Comparison of ENCODE assay signal across 8 mouse cellular contexts in genomic region chr11:97663528-97664338, GRCm38 (mm10). TPM values are rescaled to one million over a fixed set of nuclear protein-coding genes. Genes with fewer than 3 reads are reported as not detected.
DNase-seq lines count a peak whose midpoint lies in the region; ATAC-seq and TF ChIP-seq lines count a peak whose summit lies in the region.

No protein-coding gene starts in this region.

- H3K27me3 ChIP-seq in forebrain, embryonic 16.5 days (replicated peaks; ENCODE audit: control insufficient read depth, insufficient read depth, low read length): peaks cover 19% of the 10 kb centered on the region
- H3K27me3 ChIP-seq in intestine, embryonic 14.5 days (replicated peaks; ENCODE audit: control insufficient read depth, insufficient read depth, low read length): peaks cover 16% of the 10 kb centered on the region
- H3K27me3 ChIP-seq in liver, postnatal 0 days (ENCODE audit: insufficient read depth, low read length): peaks cover 37% of the 10 kb centered on the region
- H3K27me3 ChIP-seq in small intestine, adult 2 months (ENCODE audit: control insufficient read depth, insufficient read depth, low read length): no peaks in the 10 kb centered on the region

- peak overlapping the region; percentile 84 for H3K4me3 ChIP-seq in forebrain, embryonic 16.5 days (replicated peaks; ENCODE audit: low read length)
- peak overlapping the region; percentile 84 for H3K4me3 ChIP-seq in intestine, embryonic 14.5 days (ENCODE audit: low read depth, low read length)
- H3K4me3 ChIP-seq in liver, postnatal 0 days (ENCODE audit: low read depth, low read length): peak overlapping the region; percentile 69
- H3K4me3 ChIP-seq in small intestine, adult 2 months (ENCODE audit: low read depth, low read length): peak overlapping the region; percentile 89

- no peaks in the 10 kb centered on the region for H3K9me3 ChIP-seq in forebrain, embryonic 16.5 days (ENCODE audit: control insufficient read depth, low read length)
- no peaks in the 10 kb centered on the region for H3K9me3 ChIP-seq in intestine, embryonic 14.5 days (ENCODE audit: control insufficient read depth, low read length)
- no peaks in the 10 kb centered on the region for H3K9me3 ChIP-seq in liver, postnatal 0 days (ENCODE audit: low read length)

- H3K36me3 ChIP-seq in forebrain, embryonic 16.5 days (ENCODE audit: control insufficient read depth, insufficient read depth): peaks cover 3% of the 10 kb centered on the region
- peaks cover 31% of the 10 kb centered on the region for H3K36me3 ChIP-seq in intestine, embryonic 14.5 days (ENCODE audit: control insufficient read depth, insufficient read depth, low read length)
- H3K36me3 ChIP-seq in liver, postnatal 0 days (replicated peaks; ENCODE audit: insufficient read depth, low read length): peaks cover 3% of the 10 kb centered on the region
- peaks cover 13% of the 10 kb centered on the region for H3K36me3 ChIP-seq in small intestine, adult 2 months (ENCODE audit: control insufficient read depth, insufficient read depth, low read length)

- peak overlapping the region; percentile 82 for H3K9ac ChIP-seq in forebrain, embryonic 16.5 days (replicated peaks; ENCODE audit: low read depth, low read length)
- peak overlapping the region; percentile 75 for H3K9ac ChIP-seq in intestine, embryonic 14.5 days (ENCODE audit: low read length)
- peak overlapping the region; percentile 71 for H3K9ac ChIP-seq in liver, postnatal 0 days (replicated peaks)

- no peak for TF ChIP-seq POLR2A in small intestine, adult 2 months (IDR thresholded peaks at IDR 0.05; ENCODE audit: low read depth, low read length)

- peaks cover 46% of the 10 kb centered on the region for H3K4me1 ChIP-seq in forebrain, embryonic 16.5 days (replicated peaks; ENCODE audit: control insufficient read depth, insufficient read depth, low read length)
- H3K4me1 ChIP-seq in intestine, embryonic 14.5 days (replicated peaks; ENCODE audit: control insufficient read depth, insufficient read depth, low read length): peaks cover 37% of the 10 kb centered on the region
- H3K4me1 ChIP-seq in liver, postnatal 0 days (ENCODE audit: insufficient read depth): peaks cover 28% of the 10 kb centered on the region
- H3K4me1 ChIP-seq in small intestine, adult 2 months (ENCODE audit: control insufficient read depth, insufficient read depth, insufficient read length, low read length): peaks cover 12% of the 10 kb centered on the region; the same call in 1 of the 2 replicates

- ATAC-seq in forebrain, embryonic 16.5 days: 0 out of 2 replicates have a peak, but pooled peaks have one; percentile 23
- no peak for ATAC-seq in intestine, embryonic 14.5 days (replicated peaks; ENCODE audit: low FRiP score, low TSS enrichment, low read depth)
- no peak for ATAC-seq in liver, postnatal 0 days

- H3K27ac ChIP-seq in forebrain, embryonic 16.5 days (ENCODE audit: low read length): peak overlapping the region; percentile 70
- peak overlapping the region; percentile 88 for H3K27ac ChIP-seq in intestine, embryonic 14.5 days (ENCODE audit: low read depth)
- peak overlapping the region; percentile 35; the same call in 1 of the 2 replicates for H3K27ac ChIP-seq in liver, postnatal 0 days (ENCODE audit: low read depth)
- no peak overlapping the region for H3K27ac ChIP-seq in small intestine, adult 2 months (ENCODE audit: insufficient read depth, low read depth, low read length)

- no peak for TF ChIP-seq EP300 in liver, postnatal 0 days (IDR thresholded peaks at IDR 0.05; ENCODE audit: low read depth)

- TF ChIP-seq CTCF in liver, postnatal 0 days (IDR thresholded peaks at IDR 0.05; ENCODE audit: low read depth): no peak
- no peak for TF ChIP-seq CTCF in small intestine, adult 2 months (IDR thresholded peaks at IDR 0.05; ENCODE audit: extremely low read depth, insufficient read length, insufficient replicate concordance, low read depth, low read length)

- under 1% methylated on average over 46 of the region's 57 CpGs for WGBS in forebrain, embryonic 16.5 days
- WGBS in intestine, embryonic 14.5 days: under 1% methylated on average over 39 of the region's 57 CpGs
- WGBS in liver, postnatal 0 days (ENCODE audit: insufficient replicate concordance): under 1% methylated on average over 24 of the region's 57 CpGs
- under 1% methylated on average over 38 of the region's 57 CpGs for WGBS in small intestine, adult 2 months

- peak; percentile 54 for DNase-seq in cerebellum, adult 11 months
- DNase-seq in cerebellum, postnatal 4 days (ENCODE audit: low spot score in 2 of 2): no peak
- DNase-seq in brain, adult 2 months (ENCODE audit: low read depth, low spot score): peak; percentile 46
- DNase-seq in intestine, embryonic 14.5 days (ENCODE audit: low spot score): peak; percentile 76
- DNase-seq in liver, postnatal 0 days: peak; percentile 35
- DNase-seq in frontal cortex, postnatal 36 days (ENCODE audit: low spot score in 2 of 2): no peak

- peak overlapping the region; percentile 85 for H3K4me2 ChIP-seq in forebrain, embryonic 16.5 days (ENCODE audit: low read length)
- H3K4me2 ChIP-seq in intestine, embryonic 14.5 days (ENCODE audit: low read length): peak overlapping the region; percentile 66
- peak overlapping the region; percentile 84 for H3K4me2 ChIP-seq in liver, postnatal 0 days (ENCODE audit: low read depth, low read length)

RNA-seq across cellular contexts. Expression of gene Mllt6, which starts 0.5 kb away (rescaled TPM):
- 4.2 and 5.1 TPM in 2 replicates for polyA plus RNA-seq in forebrain, embryonic 16.5 days (2015; fragmentation: Nextera tagmentation; extraction: Ambion mirVana)
- 4.6 and 4.8 TPM in 2 replicates for polyA plus RNA-seq in intestine, embryonic 14.5 days (2014; fragmentation: Nextera tagmentation; extraction: Ambion mirVana)
- 0.32 and 0.38 TPM in 2 replicates for polyA plus RNA-seq in liver, postnatal 0 days (2015; fragmentation: Nextera tagmentation; extraction: Ambion mirVana)
- polyA plus RNA-seq in small intestine, adult 2 months (2012; rRNA removed): 18.4 and 38.6 TPM in 2 replicates

RNA-seq across cellular contexts. Expression of gene Cisd3, which starts 21.9 kb away (rescaled TPM):
- 14.6 and 15.4 TPM in 2 replicates for polyA plus RNA-seq in forebrain, embryonic 16.5 days (2015; fragmentation: Nextera tagmentation; extraction: Ambion mirVana)
- polyA plus RNA-seq in intestine, embryonic 14.5 days (2014; fragmentation: Nextera tagmentation; extraction: Ambion mirVana): 41.2 and 47.9 TPM in 2 replicates
- polyA plus RNA-seq in liver, postnatal 0 days (2015; fragmentation: Nextera tagmentation; extraction: Ambion mirVana): 54.6 and 63.7 TPM in 2 replicates
- polyA plus RNA-seq in small intestine, adult 2 months (2012; rRNA removed): 112 and 249 TPM in 2 replicates

RNA-seq across cellular contexts. Expression of gene Epop, which starts 34.2 kb away (rescaled TPM):
- polyA plus RNA-seq in forebrain, embryonic 16.5 days (2015; fragmentation: Nextera tagmentation; extraction: Ambion mirVana): 2.1 and 2.6 TPM in 2 replicates
- polyA plus RNA-seq in intestine, embryonic 14.5 days (2014; fragmentation: Nextera tagmentation; extraction: Ambion mirVana): 3.1 and 3.6 TPM in 2 replicates
- 1.1 and 1.6 TPM in 2 replicates for polyA plus RNA-seq in liver, postnatal 0 days (2015; fragmentation: Nextera tagmentation; extraction: Ambion mirVana)
- 2.1 and 3.8 TPM in 2 replicates for polyA plus RNA-seq in small intestine, adult 2 months (2012; rRNA removed)

RNA-seq across cellular contexts. Expression of gene Pcgf2, which starts 36.6 kb away (rescaled TPM):
- polyA plus RNA-seq in forebrain, embryonic 16.5 days (2015; fragmentation: Nextera tagmentation; extraction: Ambion mirVana): 14.8 and 19.8 TPM in 2 replicates
- 19.2 and 19.7 TPM in 2 replicates for polyA plus RNA-seq in intestine, embryonic 14.5 days (2014; fragmentation: Nextera tagmentation; extraction: Ambion mirVana)
- polyA plus RNA-seq in liver, postnatal 0 days (2015; fragmentation: Nextera tagmentation; extraction: Ambion mirVana): 1.9 TPM in 2 replicates
- polyA plus RNA-seq in small intestine, adult 2 months (2012; rRNA removed): 25.9 and 77.9 TPM in 2 replicates

RNA-seq across cellular contexts. Expression of gene Psmb3, which starts 39.5 kb away (rescaled TPM):
- polyA plus RNA-seq in forebrain, embryonic 16.5 days (2015; fragmentation: Nextera tagmentation; extraction: Ambion mirVana): 403 and 431 TPM in 2 replicates
- 473 and 491 TPM in 2 replicates for polyA plus RNA-seq in intestine, embryonic 14.5 days (2014; fragmentation: Nextera tagmentation; extraction: Ambion mirVana)
- 244 and 267 TPM in 2 replicates for polyA plus RNA-seq in liver, postnatal 0 days (2015; fragmentation: Nextera tagmentation; extraction: Ambion mirVana)
- 164 and 330 TPM in 2 replicates for polyA plus RNA-seq in small intestine, adult 2 months (2012; rRNA removed)

Comparison
In these comparisons a context has a peak if more than half of its experiments do, and no peak if none do; other contexts are left out.
1. DNase-seq: peak in cerebellum, adult 11 months (single experiment), brain, adult 2 months (single experiment), intestine, embryonic 14.5 days (single experiment) and liver, postnatal 0 days (single experiment); none in cerebellum, postnatal 4 days (0 of 2) and frontal cortex, postnatal 36 days (0 of 2).
2. Peak in every context shown above with its lines, with median percentiles within 50 percentile points of each other: H3K4me2 ChIP-seq, H3K4me3 ChIP-seq and H3K9ac ChIP-seq.